Mouse (Mus musculus) midbrain, postnatal 0 days (tissue): ENCODE data around the gene Krtap19-4. TPM values are rescaled to one million over a fixed set of nuclear protein-coding genes. Genes with fewer than 3 reads are reported as not detected.

Experiments used
- ATAC-seq: fragments of 200-750 bp; cut with Nextera tagmentation; 2 replicates; pipeline ENCODE4 v1.8.0; 2017; ENCODE audit warnings: moderate number of reproducible peaks, mild to moderate bottlenecking, moderate TSS enrichment, moderate library complexity; ENCODE audit not compliant: low FRiP score
- DNase-seq: peaks from one replicate; pipeline ENCODE4 v3.0.0-alpha.2; 2015; ENCODE audit warnings: low spot score
- H3K27ac ChIP-seq: fragments of 300-500 bp; sonication (generic); 2 replicates; pipeline ENCODE4 v1.5.1; 2014; ENCODE audit warnings: low read depth, mild to moderate bottlenecking, low read length, mixed read lengths
- H3K27me3 ChIP-seq: fragments of 300-500 bp; sonication (generic); 2 replicates; pipeline ENCODE4 v1.6.1; 2014; ENCODE audit warnings: low read length, control low read depth, mixed read lengths; ENCODE audit not compliant: insufficient read depth
- H3K36me3 ChIP-seq: fragments of 300-500 bp; sonication (generic); 2 replicates; pipeline ENCODE4 v1.6.1; 2014; ENCODE audit warnings: low read length, control low read depth, mixed read lengths; ENCODE audit not compliant: insufficient read depth
- H3K4me1 ChIP-seq: fragments of 300-500 bp; sonication (generic); 2 replicates; pipeline ENCODE4 v1.6.1; 2014; ENCODE audit warnings: mild to moderate bottlenecking, control low read depth, antibody characterized with exemption, low read length, mixed read lengths; ENCODE audit not compliant: insufficient read depth
- H3K4me2 ChIP-seq: fragments of 300-500 bp; sonication (generic); 2 replicates; pipeline ENCODE4 v1.6.1; 2014; ENCODE audit warnings: low read depth, mild to moderate bottlenecking, low read length, mixed read lengths; ENCODE audit not compliant: poor library complexity, severe bottlenecking
- H3K4me3 ChIP-seq: fragments of 300-500 bp; sonication (generic); 2 replicates; pipeline ENCODE4 v1.5.1; 2014; ENCODE audit warnings: low read depth, mild to moderate bottlenecking, low read length, moderate library complexity
- H3K9ac ChIP-seq: fragments of 300-500 bp; sonication (generic); replicated peaks from 2 replicates; pipeline ENCODE4 v1.6.1; 2014; ENCODE audit warnings: mild to moderate bottlenecking, low read length, moderate library complexity, mixed read lengths; ENCODE audit not compliant: poor library complexity, severe bottlenecking
- H3K9me3 ChIP-seq: fragments of 300-500 bp; sonication (generic); 2 replicates; pipeline ENCODE4 v1.6.1; 2016; ENCODE audit warnings: low read length, control low read depth
- CTCF ChIP-seq: IDR thresholded peaks from 2 replicates; pipeline ENCODE4 v1.5.1; 2016; ENCODE audit warnings: antibody characterized with exemption, mild to moderate bottlenecking
- WGBS: fragments of 180-500 bp; shearing (Covaris S2); extraction: QIAGEN DNeasy Blood & Tissue Kit; methylation state at CpG from one replicate; pipeline ENCODE4 v1.1.7; 2014; 5-methylcytosine and 5-hydroxymethylcytosine counted together
- polyA plus RNA-seq: library from polyadenylated mRNA; unstranded; fragments of >200 nt; fragmentation: Nextera tagmentation; extraction: Ambion mirVana; gene quantifications from 2 replicates; pipeline ENCODE4 v1.2.1, GENCODE M21; 2015
- total RNA-seq: library from RNA; depleted of rRNA; stranded (reverse); fragments of >200 nt; gene quantifications from 2 replicates; pipeline ENCODE4 v1.2.3, GENCODE M21; 2014; rRNA removed

The Krtap19-4 gene
- total RNA-seq, result not detected in 2 replicates
- polyA plus RNA-seq, result not detected in 2 replicates

- no peak for ATAC-seq
- no peaks in the 10 kb centered on the region for H3K4me1 ChIP-seq
- H3K9ac ChIP-seq, result no peak within 1 kb of the TSS
- no peak within 1 kb of the TSS for H3K4me3 ChIP-seq
- no peak within 1 kb of the TSS for H3K4me2 ChIP-seq
- H3K27me3 ChIP-seq, result no peaks in the 10 kb centered on the region
- H3K9me3 ChIP-seq, result no peaks in the 10 kb centered on the region
- no peak for TF ChIP-seq CTCF
- DNase-seq, result no peak
- 93% methylated on average over 5 of the region's 5 CpGs for WGBS
- no peaks in the 10 kb centered on the region for H3K36me3 ChIP-seq
- no peak within 1 kb of the TSS for H3K27ac ChIP-seq
Measured at GRCm38 (mm10) chr16:88884989-88885388, at the start of gene Krtap19-4. Krtap19-4 (minus strand) TSS chr16:88885089.

GRCm38 (mm10) chr16:88932165-88932564 is 47.3 kb upstream of the Krtap19-4 start, which contains the start of gene Krtap19-9b:
Krtap19-9b (minus strand) TSS chr16:88932265.
- H3K9me3 ChIP-seq, result 0 out of 2 replicates have a peak, but pooled peaks cover 3% of the 10 kb centered on the region
- no peaks in the 10 kb centered on the region for H3K4me1 ChIP-seq
- DNase-seq (no peak), ATAC-seq (no peak)
- no peak within 1 kb of the TSS for H3K4me3 ChIP-seq
- H3K27ac ChIP-seq, result no peak within 1 kb of the TSS
- no peak within 1 kb of the TSS for H3K9ac ChIP-seq
- no peaks in the 10 kb centered on the region for H3K27me3 ChIP-seq
- no peaks in the 10 kb centered on the region for H3K36me3 ChIP-seq
- H3K4me2 ChIP-seq, result no peak within 1 kb of the TSS
- TF ChIP-seq CTCF, result no peak
- 96% methylated on average over 3 of the region's 3 CpGs for WGBS

GRCm38 (mm10) chr16:88896357-88896756 is 11.5 kb upstream of the Krtap19-4 start, which contains the start of gene Krtap19-5:
Krtap19-5 (minus strand) TSS chr16:88896457.
- no peak within 1 kb of the TSS for H3K9ac ChIP-seq
- TF ChIP-seq CTCF, result no peak

GRCm38 (mm10) chr16:88886870-88887269 is 2.0 kb upstream of the Krtap19-4 start:
- H3K4me2 ChIP-seq, result no peak overlapping the region
- no peak overlapping the region for H3K27ac ChIP-seq
- TF ChIP-seq CTCF, result no peak
- WGBS, result 92% methylated on average over 6 of the region's 6 CpGs
- H3K27me3 ChIP-seq, result no peaks in the 10 kb centered on the region
- no peak overlapping the region for H3K4me3 ChIP-seq
- ATAC-seq, result no peak
- H3K9ac ChIP-seq, result no peak overlapping the region
- H3K4me1 ChIP-seq, result no peaks in the 10 kb centered on the region
- no peaks in the 10 kb centered on the region for H3K36me3 ChIP-seq
- no peaks in the 10 kb centered on the region for H3K9me3 ChIP-seq
- DNase-seq, result no peak

More at GRCm38 (mm10) chr16:88896357-88896756, 11.5 kb upstream of the Krtap19-4 start, which contains the start of gene Krtap19-5:
- no peaks in the 10 kb centered on the region for H3K4me1 ChIP-seq
- H3K4me3 ChIP-seq, result no peak within 1 kb of the TSS
- H3K36me3 ChIP-seq, result no peaks in the 10 kb centered on the region
- no peak within 1 kb of the TSS for H3K4me2 ChIP-seq
- H3K27ac ChIP-seq, result no peak within 1 kb of the TSS
- DNase-seq, result no peak
- ATAC-seq, result no peak
- H3K27me3 ChIP-seq, result no peaks in the 10 kb centered on the region
- H3K9me3 ChIP-seq, result no peaks in the 10 kb centered on the region
- 93% methylated on average over 6 of the region's 6 CpGs for WGBS

GRCm38 (mm10) chr16:88877938-88878337 is 7.0 kb downstream of the Krtap19-4 start, which contains the start of gene Krtap19-3:
Krtap19-3 (minus strand) TSS chr16:88878038.
- Histone ChIP-seq H3K9me3 (no peaks in the 10 kb centered on the region), H3K36me3 (no peaks in the 10 kb centered on the region), H3K4me1 (no peaks in the 10 kb centered on the region), H3K4me2 (no peak within 1 kb of the TSS), H3K27me3 (no peaks in the 10 kb centered on the region), H3K4me3 (no peak within 1 kb of the TSS), H3K27ac (no peak within 1 kb of the TSS), H3K9ac (no peak within 1 kb of the TSS)
- no peak for ATAC-seq
- no peak for DNase-seq
- no peak for TF ChIP-seq CTCF
- 95% methylated on average over 2 of the region's 2 CpGs for WGBS

GRCm38 (mm10) chr16:88874169-88874568 is 10.7 kb downstream of the Krtap19-4 start, which contains the start of gene Krtap19-2:
Krtap19-2 (minus strand) TSS chr16:88874269.
- H3K27me3 ChIP-seq, result no peaks in the 10 kb centered on the region
- WGBS, result 96% methylated on average over 3 of the region's 3 CpGs
- no peaks in the 10 kb centered on the region for H3K4me1 ChIP-seq
- H3K27ac ChIP-seq, result no peak within 1 kb of the TSS
- ATAC-seq (no peak), DNase-seq (no peak)
- no peaks in the 10 kb centered on the region for H3K9me3 ChIP-seq
- TF ChIP-seq CTCF, result no peak
- H3K36me3 ChIP-seq, result no peaks in the 10 kb centered on the region
- no peak within 1 kb of the TSS for H3K4me2 ChIP-seq
- H3K9ac ChIP-seq, result no peak within 1 kb of the TSS
- H3K4me3 ChIP-seq, result no peak within 1 kb of the TSS
